Mouse (Mus musculus) forebrain, postnatal 0 days (tissue): Measurements from ENCODE around the gene Olfr318. TPM values are rescaled to one million over a fixed set of nuclear protein-coding genes. Genes with fewer than 3 reads are reported as not detected.
A peak's percentile ranks its signal among the peaks of the same experiment; 100 is the strongest.
"Not testable (repeated sequence)": the region's sequence is repeated elsewhere in the genome, so short reads cannot be mapped to it uniquely, and the experiment has no call there.

Experiments
- ATAC-seq: fragments of 200-750 bp; cut with Nextera tagmentation; 2 replicates; pipeline ENCODE4 v1.8.0; 2017; ENCODE audit warnings: mild to moderate bottlenecking, moderate library complexity
- DNase-seq: peaks from one replicate; pipeline ENCODE4 v3.0.0-alpha.2; 2015
- H3K27ac ChIP-seq: fragments of 300-500 bp; sonication (generic); 2 replicates; pipeline ENCODE4 v1.5.1; 2014; ENCODE audit warnings: low read depth, mild to moderate bottlenecking, antibody characterized with exemption, low read length, moderate library complexity, mixed read lengths
- H3K27me3 ChIP-seq: fragments of 300-500 bp; sonication (generic); 2 replicates; pipeline ENCODE4 v1.6.1; 2014; ENCODE audit warnings: mild to moderate bottlenecking, low read length, mixed read lengths; ENCODE audit not compliant: insufficient read depth
- H3K36me3 ChIP-seq: fragments of 300-500 bp; sonication (generic); 2 replicates; pipeline ENCODE4 v1.6.1; 2014; ENCODE audit warnings: mild to moderate bottlenecking, moderate library complexity; ENCODE audit not compliant: insufficient read depth
- H3K4me1 ChIP-seq: fragments of 300-500 bp; sonication (generic); 2 replicates; pipeline ENCODE4 v1.6.1; 2014; ENCODE audit warnings: antibody characterized with exemption; ENCODE audit not compliant: insufficient read depth
- H3K4me2 ChIP-seq: fragments of 300-500 bp; sonication (generic); 2 replicates; pipeline ENCODE4 v1.6.1; 2014; ENCODE audit warnings: low read depth, mild to moderate bottlenecking, moderate library complexity
- H3K4me3 ChIP-seq: fragments of 300-500 bp; sonication (generic); 2 replicates; pipeline ENCODE4 v1.5.1; 2014; ENCODE audit warnings: low read depth, low read length, mixed read lengths
- H3K9ac ChIP-seq: fragments of 300-500 bp; sonication (generic); 2 replicates; pipeline ENCODE4 v1.6.1; 2014; ENCODE audit warnings: mild to moderate bottlenecking
- H3K9me3 ChIP-seq: fragments of 300-500 bp; sonication (generic); 2 replicates; pipeline ENCODE4 v1.6.1; 2016; ENCODE audit warnings: low read length
- CTCF ChIP-seq: sonication (generic); IDR thresholded peaks from 2 replicates; pipeline ENCODE4 v1.5.1; 2016; ENCODE audit warnings: antibody characterized with exemption, control low read depth, low read depth
- WGBS: fragments of 180-500 bp; shearing (Covaris S2); extraction: QIAGEN DNeasy Blood & Tissue Kit; methylation state at CpG from one replicate; pipeline ENCODE4 v1.1.7; 2014; 5-methylcytosine and 5-hydroxymethylcytosine counted together
- polyA plus RNA-seq: library from polyadenylated mRNA; unstranded; fragments of >200 nt; fragmentation: Nextera tagmentation; extraction: Ambion mirVana; gene quantifications from 2 replicates; pipeline ENCODE4 v1.2.1, GENCODE M21; 2015
- total RNA-seq: library from RNA; depleted of rRNA; stranded (reverse); fragments of >200 nt; gene quantifications from 2 replicates; pipeline ENCODE4 v1.2.3, GENCODE M21; 2014; rRNA removed

The Olfr318 gene
- total RNA-seq (not detected in 2 replicates), polyA plus RNA-seq (not detected in 2 replicates)

- H3K4me3 ChIP-seq, result no peak within 1 kb of the TSS
- no peak for TF ChIP-seq CTCF
- ATAC-seq (no peak), DNase-seq (no peak)
- no peak within 1 kb of the TSS for H3K27ac ChIP-seq
- H3K9ac ChIP-seq, result no peak within 1 kb of the TSS
- no peaks in the 10 kb centered on the region for H3K4me1 ChIP-seq
- H3K27me3 ChIP-seq, result no peaks in the 10 kb centered on the region
- H3K9me3 ChIP-seq, result no peaks in the 10 kb centered on the region
- H3K4me2 ChIP-seq, result no peak within 1 kb of the TSS
- H3K36me3 ChIP-seq, result no peaks in the 10 kb centered on the region
Observed at GRCm38 (mm10) chr11:58723914-58724313, at the start of gene Olfr318. Gene Olfr318, minus strand, starts transcription at chr11:58724014.

GRCm38 (mm10) chr11:58772888-58773287 is 49.1 kb upstream of the Olfr318 start, which contains the start of gene Olfr315:
Gene Olfr315, plus strand, starts transcription at chr11:58773188.
- no peaks in the 10 kb centered on the region for H3K9me3 ChIP-seq
- DNase-seq (no peak), ATAC-seq (no peak)
- H3K4me3 ChIP-seq, result no peak within 1 kb of the TSS
- TF ChIP-seq CTCF, result no peak
- no peak within 1 kb of the TSS for H3K4me2 ChIP-seq
- H3K9ac ChIP-seq, result no peak within 1 kb of the TSS
- no peak within 1 kb of the TSS for H3K27ac ChIP-seq
- H3K36me3 ChIP-seq, result no peaks in the 10 kb centered on the region
- no peaks in the 10 kb centered on the region for H3K4me1 ChIP-seq
- no peaks in the 10 kb centered on the region for H3K27me3 ChIP-seq

GRCm38 (mm10) chr11:58752434-58752833 is 28.6 kb upstream of the Olfr318 start, which contains the start of gene Olfr316:
Gene Olfr316, plus strand, starts transcription at chr11:58752734.
- Histone ChIP-seq H3K9ac (no peak within 1 kb of the TSS), H3K4me1 (no peaks in the 10 kb centered on the region), H3K36me3 (no peaks in the 10 kb centered on the region), H3K4me3 (no peak within 1 kb of the TSS), H3K4me2 (no peak within 1 kb of the TSS), H3K27me3 (no peaks in the 10 kb centered on the region), H3K9me3 (no peaks in the 10 kb centered on the region), H3K27ac (no peak within 1 kb of the TSS)
- WGBS, result 89% methylated on average over 2 of the region's 2 CpGs
- DNase-seq (no peak), ATAC-seq (no peak)
- no peak for TF ChIP-seq CTCF

- not testable (repeated sequence) for H3K9ac ChIP-seq, H3K27me3 ChIP-seq, H3K4me1 ChIP-seq, H3K9me3 ChIP-seq, H3K27ac ChIP-seq, H3K4me2 ChIP-seq, ATAC-seq, H3K36me3 ChIP-seq, H3K4me3 ChIP-seq, DNase-seq
- 85% methylated on average over 18 of the region's 18 CpGs for WGBS
Observed at GRCm38 (mm10) chr11:58751096-58751495, 27.3 kb upstream of the Olfr318 start.

GRCm38 (mm10) chr11:58738792-58739262 is 15.0 kb upstream of the Olfr318 start, which contains the start of gene Olfr317:
Gene Olfr317, minus strand, starts transcription at chr11:58739212.
- no peaks in the 10 kb centered on the region for H3K9me3 ChIP-seq
- TF ChIP-seq CTCF, result no peak
- no peak for DNase-seq
- H3K9ac ChIP-seq, result no peak within 1 kb of the TSS
- H3K4me1 ChIP-seq, result no peaks in the 10 kb centered on the region
- no peak within 1 kb of the TSS for H3K4me2 ChIP-seq
- 76% methylated on average over 4 of the region's 4 CpGs for WGBS
- H3K36me3 ChIP-seq, result no peaks in the 10 kb centered on the region
- H3K27me3 ChIP-seq, result no peaks in the 10 kb centered on the region
- H3K27ac ChIP-seq, result no peak within 1 kb of the TSS
- no peak within 1 kb of the TSS for H3K4me3 ChIP-seq
- ATAC-seq, result no peak

GRCm38 (mm10) chr11:58733372-58733771 is 9.6 kb upstream of the Olfr318 start:
- TF ChIP-seq CTCF, result no peak
- H3K27me3 ChIP-seq, result no peaks in the 10 kb centered on the region
- 25% methylated on average over 3 of the region's 3 CpGs for WGBS
- ATAC-seq (peak; percentile 91), DNase-seq (peak; percentile 78)
- H3K4me3 ChIP-seq, result no peak overlapping the region
- no peaks in the 10 kb centered on the region for H3K9me3 ChIP-seq
- no peaks in the 10 kb centered on the region for H3K36me3 ChIP-seq
- no peak overlapping the region for H3K27ac ChIP-seq
- H3K9ac ChIP-seq, result no peak overlapping the region
- no peak overlapping the region for H3K4me2 ChIP-seq
- H3K4me1 ChIP-seq, result no peaks in the 10 kb centered on the region

GRCm38 (mm10) chr11:58727896-58728650 is 4.3 kb upstream of the Olfr318 start:
- WGBS, result 84% methylated on average over 6 of the region's 6 CpGs
- not testable (repeated sequence) for H3K27ac ChIP-seq, H3K36me3 ChIP-seq, H3K4me3 ChIP-seq, H3K4me1 ChIP-seq, ATAC-seq, H3K9ac ChIP-seq, DNase-seq, H3K9me3 ChIP-seq, H3K27me3 ChIP-seq, H3K4me2 ChIP-seq
